Mouse (Mus musculus) myocyte (in vitro differentiated cells): ENCODE measurements around the gene Rapgef5.

ENCODE experiments used
- CEBPB ChIP-seq: IDR thresholded peaks from 2 replicates; pipeline ENCODE4 v1.6.1; 2011; ENCODE audit warnings: mild to moderate bottlenecking, moderate library complexity; ENCODE audit not compliant: poor library complexity, insufficient read depth, severe bottlenecking
- MYOD1 ChIP-seq, 3 experiments: IDR thresholded peaks; one replicate each; pipeline ENCODE4 v1.6.1; 2011; ENCODE audit warnings: control low read depth in 2 of 3, low read depth in 2 of 3, mild to moderate bottlenecking in 2 of 3, moderate library complexity in 1 of 3; ENCODE audit not compliant: insufficient read length in 2 of 3, control insufficient read depth in 1 of 3
- MYOG ChIP-seq, 3 experiments: IDR thresholded peaks; one replicate each; pipeline ENCODE4 v1.6.1; 2011; ENCODE audit warnings: control low read depth in 2 of 3, low read depth in 2 of 3, mild to moderate bottlenecking in 2 of 3; ENCODE audit not compliant: insufficient read length in 2 of 3, control insufficient read depth in 1 of 3, insufficient read depth in 1 of 3
- TCF12 ChIP-seq: IDR thresholded peaks from one replicate; pipeline ENCODE4 v1.6.1; 2011; ENCODE audit warnings: mild to moderate bottlenecking, control low read depth; ENCODE audit not compliant: poor library complexity, insufficient read depth, severe bottlenecking

- TF ChIP-seq MYOD1 (IDR thresholded peaks at IDR 0.05; ENCODE audit: control insufficient read depth in 1 of 3, insufficient read length in 2 of 3, low read depth in 2 of 3) (no peak), TCF12 (no peak), MYOG (IDR thresholded peaks at IDR 0.05; ENCODE audit: control insufficient read depth in 1 of 3, insufficient read depth in 1 of 3, insufficient read length in 2 of 3, low read depth in 2 of 3) (no peak), CEBPB (no peak)
These were observed 129.5 kb downstream of the Rapgef5 start for GRCm38 (mm10) chr12:117645771-117646170.
